Mouse (Mus musculus) heart, adult 11 months (tissue): Measurements from ENCODE around the gene Ptpn11.

Experiments
- DNase-seq: peaks from one replicate; pipeline ENCODE4 v3.0.0; 2022

Gene Ptpn11

GRCm38 (mm10) chr5:121172835-121173234, 18.4 kb downstream of the Ptpn11 start:
- DNase-seq = no peak

- DNase-seq = no peak
These were observed 21.6 kb downstream of the Ptpn11 start for GRCm38 (mm10) chr5:121169588-121169987.

GRCm38 (mm10) chr5:121166884-121167283, 24.3 kb downstream of the Ptpn11 start:
- DNase-seq = no peak

- DNase-seq = no peak
These were observed 28.3 kb downstream of the Ptpn11 start for GRCm38 (mm10) chr5:121162923-121163322.

- no peak for DNase-seq
These were observed 28.9 kb downstream of the Ptpn11 start for GRCm38 (mm10) chr5:121162285-121162684.

- DNase-seq = no peak
These were observed 32.2 kb downstream of the Ptpn11 start for GRCm38 (mm10) chr5:121158966-121159365.

- no peak for DNase-seq
These were observed 33.7 kb downstream of the Ptpn11 start for GRCm38 (mm10) chr5:121157489-121157888.

GRCm38 (mm10) chr5:121157017-121157416, 34.2 kb downstream of the Ptpn11 start:
- DNase-seq = no peak

GRCm38 (mm10) chr5:121156121-121156520, 35.1 kb downstream of the Ptpn11 start:
- no peak for DNase-seq

GRCm38 (mm10) chr5:121150684-121151083, 40.5 kb downstream of the Ptpn11 start:
- no peak for DNase-seq

GRCm38 (mm10) chr5:121149246-121149645, 42.0 kb downstream of the Ptpn11 start:
- DNase-seq = peak; percentile 87

GRCm38 (mm10) chr5:121146275-121146674, 44.9 kb downstream of the Ptpn11 start:
- DNase-seq = peak; percentile 89

GRCm38 (mm10) chr5:121145609-121146008, 45.6 kb downstream of the Ptpn11 start:
- DNase-seq = no peak

- DNase-seq = no peak
These were observed 46.6 kb downstream of the Ptpn11 start for GRCm38 (mm10) chr5:121144441-121145238.

GRCm38 (mm10) chr5:121142431-121143119, 48.6 kb downstream of the Ptpn11 start:
- DNase-seq = no peak

- peak; percentile 92 for DNase-seq
These were observed 50.9 kb downstream of the Ptpn11 start for GRCm38 (mm10) chr5:121140276-121140675.

- DNase-seq = peak; percentile 92
These were observed 54.1 kb downstream of the Ptpn11 start for GRCm38 (mm10) chr5:121137125-121137524.

- no peak for DNase-seq
These were observed 59.4 kb downstream of the Ptpn11 start for GRCm38 (mm10) chr5:121131801-121132200.

GRCm38 (mm10) chr5:121129254-121129653, 61.9 kb downstream of the Ptpn11 start:
- no peak for DNase-seq

- no peak for DNase-seq
These were observed 65.1 kb downstream of the Ptpn11 start for GRCm38 (mm10) chr5:121126051-121126450.

GRCm38 (mm10) chr5:121125563-121125962, 65.6 kb downstream of the Ptpn11 start:
- no peak for DNase-seq

- DNase-seq = no peak
These were observed 66.7 kb downstream of the Ptpn11 start for GRCm38 (mm10) chr5:121124208-121125185.

GRCm38 (mm10) chr5:121123399-121123798, 67.8 kb downstream of the Ptpn11 start:
- DNase-seq = no peak
